Mouse (Mus musculus) kidney, adult 18-20 months (tissue): Measurements from ENCODE around the gene Fgd6.

Source experiments
- DNase-seq: peaks from one replicate; pipeline ENCODE4 v3.0.0; 2021

Gene Fgd6

DNA sequence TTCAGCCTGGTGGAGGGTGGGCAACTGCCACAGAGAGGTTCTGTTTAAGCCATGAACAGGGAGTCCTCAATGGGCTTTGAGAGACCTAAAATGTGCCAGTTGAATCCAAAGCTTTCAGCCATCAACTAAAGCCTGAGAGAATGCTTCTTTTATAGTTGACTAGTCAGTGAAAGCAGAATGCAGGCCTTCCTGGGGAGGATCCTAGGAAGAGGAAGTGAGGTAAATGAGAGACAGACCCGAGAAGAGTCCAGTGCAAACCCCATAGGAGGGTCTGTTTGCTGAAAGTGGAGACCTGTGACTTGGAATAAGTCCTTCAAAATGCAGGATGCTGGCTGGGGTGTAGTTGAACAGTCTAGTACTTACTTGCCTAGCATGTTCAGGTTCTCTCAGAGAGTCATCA lies 11.2 kb downstream of the Fgd6 start:
- DNase-seq, result no peak

DNA sequence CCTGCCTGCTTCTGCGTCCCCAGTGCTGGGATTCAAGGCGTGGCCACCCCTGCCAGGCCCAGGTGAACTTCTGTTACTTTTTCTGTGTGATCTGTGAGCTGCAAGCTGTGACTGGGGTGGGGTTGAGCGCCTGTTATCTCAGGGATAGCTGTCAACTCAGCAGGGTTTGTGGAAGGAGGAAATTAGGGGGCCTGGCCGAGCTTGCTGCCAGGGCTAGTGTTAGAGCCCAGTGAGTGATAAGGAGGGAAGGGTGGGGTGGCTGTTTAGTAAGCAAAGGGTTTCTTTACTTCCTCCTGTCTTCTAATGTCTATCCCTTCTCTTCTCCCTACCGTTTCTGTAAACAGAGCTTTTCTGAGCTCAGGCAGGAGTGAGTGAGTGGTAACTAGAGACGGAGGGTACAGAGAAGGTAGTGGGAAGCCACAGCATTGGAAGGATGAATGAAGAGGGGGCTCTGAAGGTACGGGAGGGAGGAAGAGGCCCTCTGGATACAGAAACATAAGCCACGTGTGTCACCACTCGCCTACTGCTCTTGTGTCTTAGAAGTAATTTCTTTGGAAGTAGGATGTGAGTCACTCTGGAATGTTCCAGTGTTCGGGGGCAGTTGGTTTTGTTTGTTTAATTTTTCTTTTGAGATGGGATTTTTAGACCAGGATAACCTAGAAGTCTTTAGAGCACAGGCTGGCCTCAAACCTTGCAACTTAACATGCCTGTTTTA lies 12.2 kb downstream of the Fgd6 start:
- no peak for DNase-seq

DNA sequence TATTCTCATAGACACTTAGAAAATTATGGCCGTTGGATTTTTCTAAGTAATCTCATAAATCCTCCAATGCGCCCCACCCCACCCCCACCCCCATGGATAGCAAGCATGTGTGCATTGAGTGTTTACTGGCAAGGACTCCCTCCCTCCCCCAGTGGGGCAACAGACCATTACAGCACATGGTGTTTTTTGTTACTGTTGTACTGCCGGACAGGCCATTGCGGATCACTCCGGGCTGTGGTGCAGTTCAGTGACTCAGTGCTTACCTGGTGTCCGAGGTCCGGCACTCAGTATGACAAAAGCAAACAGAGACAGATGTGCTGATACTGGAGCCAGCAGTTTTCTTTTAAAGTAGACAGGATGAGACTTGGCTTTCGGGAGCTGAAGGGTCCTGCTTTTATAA lies 13.3 kb downstream of the Fgd6 start:
- no peak for DNase-seq

DNA sequence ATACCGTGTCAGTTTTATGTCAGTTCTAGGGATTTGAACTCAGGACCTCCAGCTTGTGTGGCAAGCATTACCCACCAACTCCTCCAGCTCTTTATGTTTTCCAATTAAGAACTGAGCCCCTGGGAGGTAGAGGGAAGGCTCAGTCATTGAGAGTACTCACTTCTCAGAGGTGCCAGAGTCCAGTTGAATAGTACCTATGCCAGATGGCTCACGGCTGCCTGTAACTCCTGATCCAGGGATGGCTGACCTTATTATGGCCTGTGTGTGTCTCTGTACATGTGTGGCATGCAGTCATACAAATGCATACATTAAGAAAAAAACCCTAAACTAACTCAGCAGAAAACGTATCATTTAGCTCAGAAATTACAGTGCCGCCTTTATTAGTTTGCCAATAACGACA lies 14.9 kb downstream of the Fgd6 start:
- DNase-seq, result no peak

DNA sequence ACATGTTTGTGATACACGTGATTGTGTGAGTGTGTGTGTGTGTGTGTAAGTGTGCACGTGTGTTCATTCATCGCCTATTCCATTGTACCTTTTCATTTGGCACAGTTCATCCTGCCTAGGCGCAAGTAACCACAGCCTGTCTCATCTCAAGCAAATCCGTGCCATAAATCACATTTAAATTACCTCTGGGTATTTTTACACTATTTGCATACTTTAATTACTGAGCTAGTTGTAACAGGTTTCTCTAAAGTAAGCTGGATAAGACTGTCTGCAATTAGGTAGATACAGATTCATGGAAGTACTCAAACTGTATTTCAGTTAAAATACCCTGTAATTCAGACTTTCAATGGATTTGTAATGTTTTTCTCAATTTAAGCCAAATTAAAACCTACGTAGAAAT lies 20.7 kb downstream of the Fgd6 start:
- no peak for DNase-seq

DNA sequence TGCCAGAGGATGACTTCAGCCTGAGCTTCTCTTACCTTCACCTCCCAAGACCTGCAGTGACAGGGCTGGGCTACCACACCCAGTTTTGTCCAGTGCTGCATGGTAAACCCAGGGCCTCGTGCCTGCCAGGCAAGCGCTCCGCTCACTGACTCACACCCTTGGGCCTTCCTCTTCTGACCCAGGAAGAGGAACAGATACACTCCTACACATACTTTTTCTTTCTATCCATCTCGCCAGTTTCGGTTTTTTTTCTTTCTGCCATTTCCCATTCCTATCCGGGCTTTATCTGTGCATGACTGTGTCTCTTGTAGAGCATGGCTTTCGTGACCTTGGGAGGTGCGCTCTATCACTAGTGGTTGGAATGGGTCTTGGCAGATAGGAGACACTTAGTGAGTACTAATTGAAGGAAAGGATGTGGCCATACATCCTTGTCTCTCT lies 23.8 kb downstream of the Fgd6 start:
- DNase-seq, result no peak

DNA sequence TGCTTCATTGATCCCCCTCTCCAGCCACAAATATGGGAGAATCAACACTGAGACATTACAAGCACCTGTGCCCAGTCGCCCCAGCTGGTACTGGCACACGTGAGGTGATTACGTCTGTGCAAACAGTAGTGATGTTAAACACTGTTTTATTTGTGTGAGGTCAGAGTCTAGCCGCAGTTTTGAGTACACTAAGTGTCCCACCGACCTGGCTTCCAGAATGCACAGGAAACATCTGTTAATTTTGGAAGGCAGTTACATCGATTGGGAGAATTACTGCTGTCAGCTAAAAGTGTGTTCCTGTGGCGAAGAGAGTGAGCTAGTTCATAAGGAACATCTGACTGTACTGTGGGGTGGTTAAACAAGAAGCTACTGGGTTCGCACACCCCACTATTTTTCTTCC lies 24.4 kb downstream of the Fgd6 start:
- no peak for DNase-seq

DNA sequence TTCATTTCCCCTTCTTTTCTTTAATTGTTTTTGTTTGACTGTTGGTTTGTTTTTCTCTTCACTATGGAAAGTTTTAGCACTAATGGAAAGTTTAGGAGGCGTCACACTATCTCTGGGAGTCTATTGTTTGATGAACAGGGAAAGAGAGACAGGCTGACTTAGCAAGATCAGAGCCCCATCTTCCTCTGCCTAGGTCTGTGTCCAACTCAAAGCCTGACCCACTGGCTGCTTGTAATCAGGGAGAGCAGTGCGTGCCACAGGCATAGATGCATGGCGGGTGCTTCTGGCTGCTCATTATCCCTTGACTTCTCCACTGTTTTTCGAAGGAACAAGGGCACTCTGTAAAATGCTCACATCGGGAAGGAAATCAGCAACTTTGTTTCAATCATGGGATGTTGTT lies 26.6 kb downstream of the Fgd6 start:
- no peak for DNase-seq

DNA sequence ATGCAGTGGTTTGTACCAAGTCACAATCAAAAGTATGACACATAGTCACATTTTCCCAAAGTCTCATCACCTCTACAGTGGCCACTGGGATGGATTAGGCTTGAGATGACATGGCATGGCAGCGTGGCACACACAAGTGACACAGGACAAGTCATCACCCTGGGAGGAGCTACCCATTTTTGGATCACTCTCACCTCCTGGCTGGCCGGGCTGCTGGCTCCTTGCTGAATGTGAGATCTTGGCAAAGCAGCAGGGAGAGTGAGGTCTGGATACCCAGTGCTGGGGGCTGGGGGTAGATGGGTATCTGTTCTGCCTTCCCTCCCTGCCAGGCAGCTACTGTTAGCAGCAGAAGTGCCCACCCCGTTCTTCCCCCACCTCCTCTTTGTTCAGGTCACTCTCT lies 31.1 kb downstream of the Fgd6 start:
- DNase-seq, result no peak

DNA sequence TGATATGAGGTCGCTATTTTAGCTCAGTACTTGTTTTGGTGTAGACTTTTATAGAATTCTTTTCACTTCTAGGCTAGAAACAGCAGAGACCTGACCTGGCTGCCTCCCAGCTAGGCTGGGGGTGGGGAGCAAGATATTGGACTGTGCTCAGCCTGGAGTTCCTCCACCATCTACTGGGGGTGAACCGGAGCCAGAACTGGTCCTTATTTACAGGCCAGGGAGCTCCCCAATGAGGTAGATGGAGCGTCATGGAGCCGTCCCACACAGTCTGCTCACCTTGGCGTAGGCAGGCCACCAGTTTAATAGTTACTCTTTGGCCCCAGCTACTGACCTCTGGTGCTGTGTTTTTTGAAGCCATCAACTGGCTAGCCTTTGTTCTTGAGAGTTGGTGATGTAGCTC lies 32.9 kb downstream of the Fgd6 start:
- peak; percentile 23 for DNase-seq

DNA sequence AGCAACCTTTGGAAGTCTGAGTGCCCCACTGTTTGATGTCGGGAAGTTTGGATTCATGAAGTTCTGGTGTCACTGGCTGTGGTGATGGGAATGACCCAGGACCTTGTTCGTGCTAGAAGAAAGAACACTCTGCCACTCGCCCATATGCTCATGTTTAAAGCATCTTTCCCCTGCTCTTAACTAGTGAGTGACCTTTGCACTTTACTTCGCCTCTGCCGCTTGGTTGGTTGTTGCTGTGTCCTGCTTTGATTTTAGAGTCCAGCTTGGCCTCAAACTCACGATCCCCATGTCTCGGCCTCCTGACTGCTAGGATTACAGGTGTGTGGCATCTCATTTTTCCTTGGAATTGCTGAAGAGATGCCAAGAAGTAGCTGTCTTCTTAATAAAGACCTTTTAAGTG lies 35.8 kb downstream of the Fgd6 start:
- DNase-seq, result no peak

DNA sequence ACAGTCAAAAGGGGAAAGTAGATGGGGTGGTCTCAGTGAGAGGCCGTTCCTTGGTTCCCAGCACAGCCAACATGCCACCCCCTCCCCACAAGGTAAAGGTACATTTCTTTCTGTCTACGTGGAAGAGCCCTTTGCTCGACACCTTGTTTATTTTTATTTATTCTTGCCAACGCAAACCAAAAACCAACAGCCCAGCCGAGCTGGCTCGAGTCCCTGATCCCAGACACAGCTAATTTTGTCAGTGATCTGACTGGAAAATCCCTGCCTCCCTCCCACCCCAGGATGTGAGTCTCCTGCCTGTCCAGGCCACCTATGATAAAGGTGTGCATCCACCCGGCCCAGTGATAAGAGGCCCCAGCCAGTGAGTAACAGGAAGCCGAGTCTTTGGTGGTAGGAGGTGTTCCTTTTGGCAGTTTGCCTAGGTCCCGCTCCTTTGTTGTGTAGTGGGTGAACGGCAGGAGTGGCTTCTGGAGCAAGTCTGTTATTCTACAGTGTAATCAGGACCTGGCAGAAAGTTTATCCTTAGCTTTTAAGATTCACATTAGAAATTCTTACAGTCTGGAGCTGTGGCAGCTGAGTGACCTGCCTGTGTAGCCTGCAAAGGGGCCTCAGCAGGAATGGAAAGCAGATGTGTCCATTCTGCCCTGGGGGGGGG lies 36.6 kb downstream of the Fgd6 start:
- peak; percentile 48 for DNase-seq

DNA sequence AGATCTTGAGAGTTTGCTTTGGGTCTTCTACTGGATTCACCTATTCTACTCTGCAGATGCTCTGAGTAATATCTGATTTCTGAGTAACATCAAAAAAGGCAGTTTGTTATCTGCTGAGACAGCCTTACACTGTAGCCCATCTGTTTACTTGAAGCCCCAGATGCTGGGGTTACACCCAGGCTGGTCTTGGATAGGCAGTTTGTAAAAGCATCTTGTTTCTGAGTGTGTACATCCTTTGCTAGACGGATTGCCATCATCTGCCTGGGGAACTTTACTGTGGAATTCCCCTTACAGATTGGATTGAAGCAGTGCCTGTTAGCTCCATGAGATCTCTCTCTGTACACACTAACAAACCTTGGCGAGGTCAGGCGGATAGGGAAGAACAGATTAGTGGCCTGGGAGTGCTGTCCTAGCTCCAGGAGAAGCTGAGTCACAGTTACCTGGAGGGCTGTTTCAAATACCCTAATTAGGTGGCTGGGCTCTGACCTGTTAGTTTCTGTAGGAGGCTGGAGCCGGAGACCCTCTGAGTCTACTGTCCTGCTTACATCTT lies 37.2 kb downstream of the Fgd6 start:
- no peak for DNase-seq

DNA sequence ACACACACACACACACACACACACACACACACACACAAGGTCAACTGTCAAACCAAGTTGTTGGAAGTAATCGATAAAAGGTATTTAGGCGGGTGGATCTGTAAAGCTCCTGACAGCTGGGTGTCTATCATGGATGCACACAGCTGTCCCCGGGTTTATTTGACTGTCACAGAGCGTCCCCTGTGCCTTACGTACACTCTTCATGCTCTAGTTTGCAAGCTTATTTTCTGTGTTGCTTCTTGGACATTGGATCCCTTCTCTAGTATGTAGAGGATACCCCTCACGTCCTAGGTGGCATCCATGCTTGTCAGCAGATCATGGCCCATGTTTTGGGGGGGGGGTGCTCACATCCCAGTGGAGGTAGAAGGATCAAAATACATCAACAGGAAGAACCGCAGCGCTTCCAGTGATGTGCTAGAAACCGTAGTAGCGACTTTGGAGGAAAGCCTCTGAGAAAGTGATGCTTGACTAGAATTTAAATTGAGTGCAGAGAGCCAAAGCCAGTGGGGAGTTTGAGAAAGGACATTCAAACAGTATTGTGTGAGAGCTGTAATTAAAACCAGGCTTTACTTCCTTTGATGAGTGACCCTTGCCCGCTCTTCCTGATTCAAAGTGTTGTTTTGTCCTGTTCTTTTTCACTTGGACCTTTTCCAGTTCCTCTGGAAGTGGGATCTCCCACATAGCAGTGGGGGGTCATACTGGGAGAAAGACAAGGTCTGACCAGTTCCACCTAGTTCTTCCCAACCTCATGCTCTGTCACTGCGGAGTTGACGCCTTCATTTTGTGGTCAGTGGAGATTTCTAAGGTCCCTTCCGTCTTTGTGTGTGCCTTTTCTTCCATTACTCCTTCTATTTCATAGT lies 41.4 kb downstream of the Fgd6 start:
- no peak for DNase-seq

DNA sequence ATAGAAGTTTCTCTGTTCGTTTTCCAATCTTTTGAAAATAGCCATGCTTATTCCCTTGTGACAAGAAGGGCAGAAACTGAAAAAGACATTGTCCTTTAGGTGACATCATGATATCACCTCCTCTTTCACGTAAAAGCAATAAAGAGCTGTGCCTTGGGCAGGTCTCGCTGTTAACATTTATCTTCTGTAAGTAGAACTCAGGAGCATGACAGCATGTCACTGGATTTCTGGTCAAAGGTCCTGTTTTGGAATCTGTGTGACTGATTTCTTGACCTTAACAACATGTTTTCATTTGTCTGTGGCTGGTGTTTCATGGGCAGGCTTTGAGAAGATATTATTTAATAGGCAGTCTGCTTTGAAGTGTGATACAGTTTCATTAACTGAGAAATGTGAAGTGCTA lies 44.9 kb downstream of the Fgd6 start:
- DNase-seq, result no peak

DNA sequence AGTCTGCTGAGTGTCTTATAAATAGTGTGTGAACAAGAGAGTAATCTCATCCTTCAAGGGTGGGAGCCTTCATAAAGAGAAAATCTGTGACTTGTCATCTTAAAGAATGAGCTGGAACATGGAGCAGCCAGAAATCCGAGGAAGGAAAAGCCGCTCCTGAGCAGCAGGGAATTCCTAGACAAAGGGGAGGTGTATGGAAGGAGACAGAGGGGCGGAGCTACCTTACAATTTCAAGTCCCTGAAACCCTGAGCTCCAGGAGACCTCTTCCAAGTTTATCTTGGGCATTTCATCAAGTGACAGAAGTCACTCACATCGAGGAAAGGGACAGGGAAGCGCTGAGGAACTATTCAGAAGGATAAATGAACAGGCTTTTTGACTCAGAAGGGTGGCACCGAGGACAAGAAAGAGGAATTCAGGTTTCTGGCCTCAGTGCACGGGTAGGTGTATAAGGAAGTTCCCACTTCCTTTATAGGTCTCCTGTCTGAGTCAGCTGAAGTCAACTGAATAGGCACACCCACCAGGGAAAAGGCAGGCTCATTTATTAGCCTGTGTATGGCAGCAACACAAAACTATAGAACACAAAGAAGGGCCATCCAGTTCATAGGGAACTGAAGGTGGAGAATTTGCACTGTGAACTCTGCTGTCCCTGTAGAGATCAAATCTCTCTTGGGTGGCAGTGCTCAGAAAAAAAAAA lies 46.4 kb downstream of the Fgd6 start:
- no peak for DNase-seq

DNA sequence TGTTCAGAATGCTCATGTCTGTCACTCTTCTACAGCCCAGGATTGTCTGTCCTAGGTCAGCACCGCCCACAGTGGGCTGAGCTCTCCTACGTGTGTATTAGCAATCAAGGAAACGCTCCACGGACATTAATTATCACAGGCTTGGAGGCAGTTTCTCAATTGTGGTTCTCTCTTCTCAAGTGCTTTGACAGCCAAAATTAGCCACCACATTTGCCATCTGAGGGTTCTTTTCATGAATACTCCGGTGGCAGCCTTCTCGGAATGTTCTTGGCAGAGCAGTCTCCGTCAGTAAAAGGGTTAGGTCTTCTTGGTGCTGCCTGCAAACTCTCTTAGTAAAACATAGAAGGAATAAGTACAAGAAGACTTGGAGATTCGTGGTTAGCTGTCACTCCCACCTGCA lies 50.5 kb downstream of the Fgd6 start:
- DNase-seq, result no peak

DNA sequence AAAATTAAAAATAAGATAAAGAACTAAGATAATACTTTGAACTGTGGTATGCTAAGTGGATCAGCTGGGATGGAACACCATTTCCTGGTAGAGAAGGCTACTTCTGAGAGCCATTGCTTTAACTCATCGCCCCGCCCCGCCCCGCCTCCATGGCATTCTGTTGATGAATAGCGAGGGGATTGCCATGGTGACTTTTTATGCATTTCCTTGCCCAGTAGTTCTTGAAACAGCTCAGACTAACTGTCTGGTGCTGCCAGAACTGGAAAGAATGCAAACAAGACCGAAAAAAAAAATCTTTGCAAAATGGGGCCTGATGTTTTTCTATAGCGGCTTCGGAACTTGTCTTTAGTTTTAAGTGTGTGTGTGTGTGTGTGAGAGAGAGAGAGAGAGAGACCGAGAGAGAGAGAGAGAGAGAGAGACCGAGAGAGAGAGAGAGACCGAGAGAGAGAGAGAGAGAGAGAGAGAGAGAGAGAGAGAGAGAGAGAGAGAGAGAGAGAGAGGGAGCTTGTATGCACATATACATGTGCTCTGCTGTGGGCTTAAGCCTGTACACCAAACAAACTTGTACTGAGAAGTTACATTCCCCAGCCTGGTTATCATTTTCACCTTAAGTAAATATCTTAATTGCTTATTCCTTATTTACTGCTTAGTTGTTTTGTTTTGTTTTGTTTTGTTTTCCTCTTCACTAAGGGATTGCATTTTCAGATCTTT lies 51.7 kb downstream of the Fgd6 start:
- DNase-seq, result peak; percentile 39

DNA sequence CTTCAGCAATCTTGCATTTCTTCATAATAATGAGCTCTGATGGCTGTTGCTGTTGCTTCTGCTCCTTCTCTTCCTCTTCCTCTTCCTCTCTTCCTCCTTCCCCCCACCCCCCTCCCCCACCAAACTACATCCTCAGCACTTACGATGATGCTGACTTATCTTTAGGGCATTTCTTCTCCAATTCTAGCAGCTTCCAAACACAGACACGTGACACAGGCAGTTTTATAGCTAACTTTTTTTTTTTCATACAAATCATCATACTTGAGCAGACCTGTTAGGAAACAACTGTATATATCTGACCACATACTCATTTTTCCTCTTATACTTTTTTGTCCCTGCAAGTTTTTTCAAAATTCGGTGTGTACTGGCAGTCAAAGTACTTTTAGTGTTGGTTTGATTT lies 54.2 kb downstream of the Fgd6 start:
- DNase-seq, result no peak

DNA sequence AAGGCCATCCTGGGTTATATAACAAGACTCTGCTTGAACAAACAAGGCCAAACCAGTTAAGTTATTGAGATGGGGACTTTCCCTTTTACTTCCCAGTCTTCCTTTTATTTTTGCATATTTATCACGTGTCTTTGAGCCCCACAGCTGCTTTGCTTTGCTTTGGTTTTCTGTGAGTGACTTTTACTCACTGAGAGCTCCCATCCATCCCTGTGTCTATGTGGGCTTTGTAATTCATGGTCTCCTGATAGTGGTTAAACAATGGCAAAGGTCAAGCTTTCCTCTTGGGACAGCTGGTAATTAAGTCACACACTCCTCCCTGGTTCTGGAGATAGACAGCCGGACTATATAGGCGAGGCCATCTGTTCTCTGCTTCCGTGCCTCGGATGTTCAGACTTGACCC lies 57.7 kb downstream of the Fgd6 start:
- DNase-seq, result no peak

DNA sequence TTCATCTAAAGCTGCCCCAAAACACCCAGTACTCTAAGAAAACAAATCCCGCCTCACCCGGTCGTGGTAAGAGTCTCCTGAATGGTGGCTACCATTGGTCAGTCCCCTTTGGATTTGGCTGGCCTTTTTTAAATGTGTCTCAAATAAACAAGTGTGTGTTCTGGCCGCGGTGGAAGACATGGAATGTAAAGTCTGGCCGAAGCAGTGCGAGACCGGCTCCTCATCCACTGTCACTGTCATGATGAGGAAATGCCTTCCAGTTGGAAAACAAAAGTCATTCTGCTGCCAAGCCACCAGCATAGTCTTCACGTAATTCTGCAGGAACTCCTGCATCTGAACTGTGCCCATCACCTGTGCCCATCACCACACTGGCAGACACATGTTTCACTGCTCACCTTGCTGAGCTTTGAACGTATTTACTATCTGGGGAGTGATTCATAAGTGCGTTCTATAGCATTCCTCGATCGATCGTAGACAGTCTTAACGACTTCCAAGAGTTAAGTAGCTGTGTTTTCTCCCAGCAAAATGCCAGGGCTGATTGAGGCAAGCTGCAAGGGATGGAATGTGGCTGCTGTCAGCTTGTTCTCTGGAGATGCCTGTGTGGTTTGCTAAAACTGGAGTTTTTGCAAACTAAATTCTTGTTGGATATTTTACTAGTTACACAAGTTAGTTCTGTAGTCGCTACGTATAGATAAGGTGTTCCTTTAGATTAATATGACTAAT lies 60.1 kb downstream of the Fgd6 start:
- no peak for DNase-seq
